Mouse (Mus musculus) bone marrow, adult 2 months (tissue): ENCODE measurements around the gene Cadm4.

Experiments used
- CTCF ChIP-seq: fragments of 200-500 bp; IDR thresholded peaks from 2 replicates; pipeline ENCODE4 v1.5.1; 2011; ENCODE audit warnings: low read length, control low read depth; ENCODE audit not compliant: control insufficient read depth, insufficient read depth
- POLR2A ChIP-seq: fragments of 200-500 bp; IDR thresholded peaks from 2 replicates; pipeline ENCODE4 v1.6.1; 2011; ENCODE audit warnings: low read depth, mild to moderate bottlenecking, control low read depth, low read length, borderline replicate concordance; ENCODE audit not compliant: control insufficient read depth

- TF ChIP-seq CTCF (no peak), POLR2A (no peak)
These were observed 23.0 kb downstream of the Cadm4 start for GRCm38 (mm10) chr7:24504868-24505267.
